Mouse (Mus musculus) midbrain, embryonic 14.5 days (tissue): ENCODE data around the gene Wdr35. TPM values are rescaled to one million over a fixed set of nuclear protein-coding genes. Genes with fewer than 3 reads are reported as not detected.

ENCODE experiments used
- ATAC-seq: fragments of 200-750 bp; cut with Nextera tagmentation; 2 replicates; pipeline ENCODE4 v1.8.0; 2017; ENCODE audit warnings: moderate number of reproducible peaks, moderate library complexity; ENCODE audit not compliant: low FRiP score, low TSS enrichment
- DNase-seq: peaks from one replicate; pipeline ENCODE4 v3.0.0-alpha.2; 2015
- H3K27ac ChIP-seq: fragments of 300-500 bp; sonication (generic); replicated peaks from 2 replicates; pipeline ENCODE4 v1.5.1; 2014; ENCODE audit warnings: mild to moderate bottlenecking, low read depth, low read length, moderate library complexity
- H3K27me3 ChIP-seq: fragments of 300-500 bp; sonication (generic); 2 replicates; pipeline ENCODE4 v1.6.1; 2014; ENCODE audit warnings: low read length, control low read depth, mixed read lengths; ENCODE audit not compliant: control insufficient read depth, insufficient read depth
- H3K36me3 ChIP-seq: fragments of 300-500 bp; sonication (generic); 2 replicates; pipeline ENCODE4 v1.6.1; 2014; ENCODE audit warnings: low read length, control low read depth; ENCODE audit not compliant: control insufficient read depth, insufficient read depth
- H3K4me1 ChIP-seq: fragments of 300-500 bp; sonication (generic); 2 replicates; pipeline ENCODE4 v1.6.1; 2014; ENCODE audit warnings: mild to moderate bottlenecking, antibody characterized with exemption, low read length, control low read depth; ENCODE audit not compliant: control insufficient read depth, insufficient read depth
- H3K4me2 ChIP-seq: fragments of 300-500 bp; sonication (generic); 2 replicates; pipeline ENCODE4 v1.6.1; 2014; ENCODE audit warnings: mild to moderate bottlenecking, low read length, moderate library complexity
- H3K4me3 ChIP-seq: fragments of 300-500 bp; sonication (generic); replicated peaks from 2 replicates; pipeline ENCODE4 v1.5.1; 2014; ENCODE audit warnings: low read depth, low read length
- H3K9ac ChIP-seq: fragments of 300-500 bp; sonication (generic); replicated peaks from 2 replicates; pipeline ENCODE4 v1.6.1; 2014; ENCODE audit warnings: mild to moderate bottlenecking, low read length, moderate library complexity
- H3K9me3 ChIP-seq: fragments of 300-500 bp; sonication (generic); 2 replicates; pipeline ENCODE4 v1.6.1; 2016; ENCODE audit warnings: low read length, control low read depth, mixed read lengths; ENCODE audit not compliant: control insufficient read depth
- WGBS: fragments of 180-500 bp; shearing (Covaris S2); extraction: QIAGEN DNeasy Blood & Tissue Kit; methylation state at CpG from one replicate; pipeline ENCODE4 v1.1.7; 2014; 5-methylcytosine and 5-hydroxymethylcytosine counted together
- polyA plus RNA-seq: library from polyadenylated mRNA; unstranded; fragments of >200 nt; fragmentation: Nextera tagmentation; extraction: Ambion mirVana; gene quantifications from 2 replicates; pipeline ENCODE4 v1.2.1, GENCODE M21; 2014

Gene Wdr35
- polyA plus RNA-seq, 1 experiment from 2014 or later = 22.2 TPM

DNA sequence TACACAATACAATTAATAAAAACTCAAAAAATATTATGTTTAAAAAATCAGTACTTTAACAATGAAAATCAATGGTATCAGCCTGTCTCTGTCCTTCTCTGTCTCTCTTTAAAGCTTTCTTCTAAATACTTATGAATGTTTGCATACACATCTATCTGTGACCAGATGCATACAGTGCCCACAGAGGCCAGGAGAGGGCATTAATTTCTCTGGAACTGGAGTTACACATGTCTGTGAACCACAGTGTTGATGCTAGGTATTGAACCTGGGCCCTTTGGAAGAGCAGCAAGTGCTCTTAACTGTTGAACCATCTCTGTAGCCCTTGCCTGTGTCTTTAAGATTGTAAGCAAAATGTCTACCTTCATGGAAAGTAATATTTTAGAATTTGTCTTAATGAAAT, 59.4 kb downstream of the Wdr35 start:
- DNase-seq (no peak), ATAC-seq (no peak)
- peaks cover 4% of the 10 kb centered on the region for H3K36me3 ChIP-seq
- no peak overlapping the region for H3K4me3 ChIP-seq
- H3K27me3 ChIP-seq = no peaks in the 10 kb centered on the region
- no peak overlapping the region for H3K4me2 ChIP-seq
- H3K9me3 ChIP-seq = no peaks in the 10 kb centered on the region
- no peak overlapping the region for H3K9ac ChIP-seq
- H3K4me1 ChIP-seq = no peaks in the 10 kb centered on the region
- no peak overlapping the region for H3K27ac ChIP-seq

DNA sequence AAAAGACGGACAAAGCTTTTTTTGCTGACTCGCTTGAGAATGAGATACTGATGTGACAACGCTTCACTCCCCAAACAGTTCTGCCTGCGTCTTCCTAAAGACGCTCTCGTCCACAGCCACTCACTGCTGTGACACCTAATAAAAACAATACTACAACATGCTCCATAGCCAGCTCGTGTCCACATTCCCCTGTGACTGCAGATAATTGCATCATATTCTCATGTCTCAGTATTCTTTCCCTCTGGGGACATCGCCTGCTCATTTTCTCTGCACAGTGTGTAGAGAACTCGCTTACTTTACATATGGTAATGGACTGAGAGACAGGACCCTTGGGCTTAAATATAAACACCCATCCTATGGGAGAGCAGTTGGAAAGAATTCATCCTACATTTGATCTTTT, 62.7 kb downstream of the Wdr35 start:
- no peaks in the 10 kb centered on the region for H3K27me3 ChIP-seq
- H3K4me1 ChIP-seq = no peaks in the 10 kb centered on the region
- H3K36me3 ChIP-seq = 0 out of 2 replicates have a peak, but pooled peaks cover 2% of the 10 kb centered on the region
- 73% methylated on average over 9 of the region's 9 CpGs for WGBS
- H3K9ac ChIP-seq = no peak overlapping the region
- ATAC-seq (0 out of 2 replicates have a peak, but pooled peaks have one; percentile 29), DNase-seq (no peak)
- no peak overlapping the region for H3K4me3 ChIP-seq
- no peaks in the 10 kb centered on the region for H3K9me3 ChIP-seq
- H3K4me2 ChIP-seq = no peak overlapping the region
- H3K27ac ChIP-seq = no peak overlapping the region

- Histone ChIP-seq H3K27me3 (no peaks in the 10 kb centered on the region), H3K4me1 (no peaks in the 10 kb centered on the region), H3K9ac (no peak overlapping the region), H3K9me3 (no peaks in the 10 kb centered on the region), H3K4me2 (no peak overlapping the region), H3K27ac (no peak overlapping the region), H3K36me3 (0 out of 2 replicates have a peak, but pooled peaks cover 2% of the 10 kb centered on the region), H3K4me3 (no peak overlapping the region)
- ATAC-seq = no peak
- DNase-seq = no peak
- WGBS = 86% methylated on average over 5 of the region's 5 CpGs
Measured at GRCm38 (mm10) chr12:9040177-9040576, 66.5 kb downstream of the Wdr35 start.

DNA sequence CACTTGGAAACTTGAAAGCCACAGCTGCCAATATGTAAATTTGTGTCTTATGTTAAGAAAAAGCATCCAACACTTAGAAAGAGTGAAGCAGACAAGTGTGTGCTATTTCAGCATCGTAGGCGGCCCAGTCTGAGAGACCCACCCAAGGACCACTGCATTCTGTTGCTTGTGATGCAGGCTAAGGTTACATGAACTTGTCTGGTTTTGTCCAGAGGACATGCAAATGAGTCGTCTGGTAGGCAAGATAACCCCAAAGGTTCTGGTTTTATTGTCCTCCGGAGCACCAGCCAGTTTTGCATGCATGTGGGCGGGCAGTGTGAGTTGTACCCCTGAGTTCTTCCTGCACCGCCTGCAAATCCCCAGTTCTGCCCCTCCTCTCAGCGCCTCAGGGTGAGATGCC, 67.0 kb downstream of the Wdr35 start:
- WGBS = 68% methylated on average over 7 of the region's 7 CpGs
- Histone ChIP-seq H3K9me3 (no peaks in the 10 kb centered on the region), H3K4me1 (no peaks in the 10 kb centered on the region), H3K9ac (no peak overlapping the region), H3K27ac (no peak overlapping the region), H3K27me3 (no peaks in the 10 kb centered on the region), H3K4me2 (no peak overlapping the region), H3K36me3 (0 out of 2 replicates have a peak, but pooled peaks cover 2% of the 10 kb centered on the region), H3K4me3 (no peak overlapping the region)
- ATAC-seq = no peak
- no peak for DNase-seq

DNA sequence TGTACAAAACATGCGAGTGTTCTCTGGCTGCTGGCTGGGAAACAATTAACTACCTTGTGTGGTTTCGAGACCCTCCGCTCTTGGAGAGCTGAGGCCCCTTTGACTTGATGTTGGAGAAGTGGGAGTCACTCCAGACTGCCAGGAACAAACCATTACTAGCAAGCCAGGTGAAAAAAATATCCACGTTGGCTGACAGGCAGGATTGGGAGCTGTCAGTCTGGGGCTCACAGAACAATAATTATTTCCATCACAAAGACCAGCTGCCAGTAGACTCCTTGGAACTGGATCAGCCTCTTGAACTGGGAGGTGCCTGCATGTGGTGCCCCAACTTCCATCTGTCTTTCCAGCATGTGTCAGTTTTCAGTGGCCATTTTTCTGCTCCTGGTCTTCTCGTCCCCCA, 68.6 kb downstream of the Wdr35 start:
- H3K27ac ChIP-seq = no peak overlapping the region
- H3K9ac ChIP-seq = no peak overlapping the region
- ATAC-seq = no peak
- no peaks in the 10 kb centered on the region for H3K27me3 ChIP-seq
- 73% methylated on average over 5 of the region's 5 CpGs for WGBS
- DNase-seq = no peak
- H3K36me3 ChIP-seq = 0 out of 2 replicates have a peak, but pooled peaks cover 2% of the 10 kb centered on the region
- H3K4me3 ChIP-seq = no peak overlapping the region
- H3K4me2 ChIP-seq = no peak overlapping the region
- no peaks in the 10 kb centered on the region for H3K9me3 ChIP-seq
- no peaks in the 10 kb centered on the region for H3K4me1 ChIP-seq

DNA sequence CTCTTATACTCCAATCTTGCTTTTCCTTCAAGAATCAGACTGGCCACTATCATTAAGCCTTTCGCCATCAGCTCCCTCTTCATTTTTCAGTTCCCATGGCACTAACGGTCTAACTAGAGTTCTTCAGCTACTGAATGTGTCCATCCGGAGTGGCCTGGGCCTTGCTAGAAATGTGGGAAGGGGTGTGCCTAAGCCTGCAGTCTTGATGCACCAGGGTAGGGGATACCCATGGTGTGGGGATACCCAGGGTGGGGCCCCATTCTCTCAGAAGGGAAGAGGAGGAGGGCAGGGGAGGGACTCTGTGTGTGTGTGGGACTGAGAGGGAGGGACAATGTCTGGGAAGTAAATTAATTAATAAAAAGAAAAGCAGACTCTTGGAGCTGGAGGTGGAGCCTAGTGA, 69.1 kb downstream of the Wdr35 start:
- H3K4me3 ChIP-seq = no peak overlapping the region
- no peaks in the 10 kb centered on the region for H3K4me1 ChIP-seq
- WGBS = 95% methylated on average over 3 of the region's 3 CpGs
- H3K9ac ChIP-seq = no peak overlapping the region
- no peaks in the 10 kb centered on the region for H3K9me3 ChIP-seq
- no peaks in the 10 kb centered on the region for H3K27me3 ChIP-seq
- ATAC-seq (no peak), DNase-seq (no peak)
- no peak overlapping the region for H3K27ac ChIP-seq
- 0 out of 2 replicates have a peak, but pooled peaks cover 2% of the 10 kb centered on the region for H3K36me3 ChIP-seq
- no peak overlapping the region for H3K4me2 ChIP-seq

DNA sequence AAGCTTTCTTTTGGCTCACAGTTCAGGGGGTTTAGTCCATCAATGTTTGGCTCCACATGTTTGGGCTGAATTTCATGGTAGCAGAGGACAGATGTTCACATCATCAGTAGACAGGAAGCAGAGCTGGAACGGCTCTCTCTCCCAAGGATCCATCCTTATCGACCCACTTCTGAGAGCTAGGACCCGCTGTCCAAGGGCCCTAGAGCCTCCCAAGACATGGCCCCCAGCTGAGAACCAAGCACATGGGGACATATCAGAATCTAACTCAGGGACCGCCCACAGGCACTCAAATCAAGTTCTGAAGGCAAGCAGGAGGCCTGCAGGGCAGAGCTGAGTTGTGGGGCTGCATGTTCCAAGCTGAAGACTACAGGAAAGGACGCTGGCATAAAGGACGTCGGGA, 71.0 kb downstream of the Wdr35 start:
- Histone ChIP-seq H3K4me1 (no peaks in the 10 kb centered on the region), H3K27me3 (no peaks in the 10 kb centered on the region), H3K27ac (no peak overlapping the region), H3K36me3 (no peaks in the 10 kb centered on the region), H3K4me2 (no peak overlapping the region), H3K4me3 (no peak overlapping the region), H3K9me3 (no peaks in the 10 kb centered on the region), H3K9ac (no peak overlapping the region)
- no peak for ATAC-seq
- DNase-seq = no peak
- WGBS = 95% methylated on average over 7 of the region's 7 CpGs

- Histone ChIP-seq H3K36me3 (no peaks in the 10 kb centered on the region), H3K4me2 (no peak overlapping the region), H3K27me3 (no peaks in the 10 kb centered on the region), H3K9ac (no peak overlapping the region), H3K9me3 (no peaks in the 10 kb centered on the region), H3K4me3 (no peak overlapping the region), H3K27ac (no peak overlapping the region), H3K4me1 (no peaks in the 10 kb centered on the region)
- ATAC-seq = no peak
- WGBS = 82% methylated on average over 4 of the region's 4 CpGs
- DNase-seq = no peak
Measured at GRCm38 (mm10) chr12:9046674-9047073, 73.0 kb downstream of the Wdr35 start.

DNA sequence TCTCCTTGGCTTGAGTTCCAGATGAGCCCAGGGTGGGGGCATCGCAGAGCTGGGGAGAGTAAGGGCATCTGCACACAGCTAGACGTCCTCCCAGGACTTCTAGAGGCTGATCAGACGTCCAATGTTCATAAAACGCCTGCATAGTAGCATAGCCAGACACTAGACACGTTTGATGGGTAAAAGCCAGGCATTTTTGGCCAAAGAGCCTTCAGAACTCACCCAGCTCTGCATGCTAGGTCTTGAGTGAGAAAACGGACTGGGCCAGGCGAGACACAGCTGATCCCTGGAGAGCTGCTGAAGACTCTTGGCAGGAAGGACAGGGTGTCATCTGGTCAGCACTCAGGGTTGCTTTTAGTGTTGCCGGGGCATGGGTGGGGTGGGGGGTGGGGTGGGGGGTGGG, 74.4 kb downstream of the Wdr35 start:
- no peaks in the 10 kb centered on the region for H3K4me1 ChIP-seq
- no peak for DNase-seq
- H3K9me3 ChIP-seq = no peaks in the 10 kb centered on the region
- no peaks in the 10 kb centered on the region for H3K27me3 ChIP-seq
- ATAC-seq = no peak
- H3K4me2 ChIP-seq = no peak overlapping the region
- H3K4me3 ChIP-seq = no peak overlapping the region
- H3K9ac ChIP-seq = no peak overlapping the region
- no peaks in the 10 kb centered on the region for H3K36me3 ChIP-seq
- no peak overlapping the region for H3K27ac ChIP-seq
- WGBS = 76% methylated on average over 8 of the region's 8 CpGs
